ENCODE assay signal across 8 mouse cellular contexts in genomic region chr4:138311595-138311994, GRCm38 (mm10). TPM values are rescaled to one million over a fixed set of nuclear protein-coding genes. Genes with fewer than 3 reads are reported as not detected.
A peak's percentile ranks its signal among the peaks of the same experiment; 100 is the strongest.
DNase-seq lines count a peak whose midpoint lies in the region; ATAC-seq and TF ChIP-seq lines count a peak whose summit lies in the region.

No protein-coding gene starts in this region.

- 60% methylated on average over 8 of the region's 8 CpGs for WGBS in forebrain, embryonic 16.5 days
- WGBS in kidney, embryonic 15.5 days: 62% methylated on average over 8 of the region's 8 CpGs

- H3K4me2 ChIP-seq in forebrain, embryonic 16.5 days (ENCODE audit: low read length): no peak overlapping the region
- H3K4me2 ChIP-seq in kidney, embryonic 15.5 days: no peak overlapping the region

- TF ChIP-seq CTCF in testis, adult 2 months (IDR thresholded peaks at IDR 0.05; ENCODE audit: control insufficient read depth, insufficient read depth, insufficient replicate concordance, low read depth, low read length): peak; percentile 69; the same call in 1 of the 2 replicates

- DNase-seq in testis, postnatal 14 days (ENCODE audit: low spot score): no peak
- DNase-seq in lung, postnatal 14 days: peak; percentile 64
- peak; percentile 74 for DNase-seq in testis, postnatal 10 days (ENCODE audit: low spot score)

- H3K4me3 ChIP-seq in testis, adult 2 months (ENCODE audit: control insufficient read depth, low read depth, low read length): no peak overlapping the region
- H3K4me3 ChIP-seq in forebrain, embryonic 16.5 days (replicated peaks; ENCODE audit: low read length): no peak overlapping the region
- no peak overlapping the region for H3K4me3 ChIP-seq in kidney, embryonic 15.5 days (replicated peaks)

- H3K4me1 ChIP-seq in testis, adult 2 months (ENCODE audit: control insufficient read depth, insufficient read depth, low read length): no peaks in the 10 kb centered on the region
- H3K4me1 ChIP-seq in forebrain, embryonic 16.5 days (replicated peaks; ENCODE audit: control insufficient read depth, insufficient read depth, low read length): peaks cover 12% of the 10 kb centered on the region
- H3K4me1 ChIP-seq in kidney, embryonic 15.5 days: peaks cover 8% of the 10 kb centered on the region; the same call in 1 of the 2 replicates

- H3K27ac ChIP-seq in testis, adult 2 months (ENCODE audit: control insufficient read depth, insufficient read depth, low read depth, low read length): no peak overlapping the region
- H3K27ac ChIP-seq in forebrain, embryonic 16.5 days (ENCODE audit: low read length): no peak overlapping the region
- H3K27ac ChIP-seq in kidney, embryonic 15.5 days: no peak overlapping the region

- H3K9ac ChIP-seq in forebrain, embryonic 16.5 days (replicated peaks; ENCODE audit: low read depth, low read length): no peak overlapping the region
- H3K9ac ChIP-seq in kidney, embryonic 15.5 days: no peak overlapping the region

- ATAC-seq in cerebellum, adult (ENCODE audit: insufficient number of reproducible peaks, low FRiP score, low TSS enrichment): peak; percentile 39
- ATAC-seq in forebrain, embryonic 16.5 days: 0 out of 2 replicates have a peak, but pooled peaks have one; percentile 32
- ATAC-seq in kidney, embryonic 15.5 days (replicated peaks; ENCODE audit: low FRiP score): peak; percentile 44; the same call in 1 of the 2 replicates
- ATAC-seq in granulocyte monocyte progenitor cell, adult 5-6 weeks (replicated peaks; ENCODE audit: poor library complexity, severe bottlenecking): no peak

- no peak for TF ChIP-seq POLR2A in testis, adult 2 months (IDR thresholded peaks at IDR 0.05; ENCODE audit: control insufficient read depth, low read depth, low read length)

- H3K36me3 ChIP-seq in testis, adult 2 months (ENCODE audit: control insufficient read depth, insufficient read depth, low read length): peaks cover 2% of the 10 kb centered on the region
- H3K36me3 ChIP-seq in forebrain, embryonic 16.5 days (ENCODE audit: control insufficient read depth, insufficient read depth): peaks cover 33% of the 10 kb centered on the region
- peaks cover 91% of the 10 kb centered on the region for H3K36me3 ChIP-seq in kidney, embryonic 15.5 days

- no peaks in the 10 kb centered on the region for H3K27me3 ChIP-seq in testis, adult 2 months (ENCODE audit: control insufficient read depth, insufficient read depth, low read length)
- no peaks in the 10 kb centered on the region for H3K27me3 ChIP-seq in forebrain, embryonic 16.5 days (replicated peaks; ENCODE audit: control insufficient read depth, insufficient read depth, low read length)
- H3K27me3 ChIP-seq in kidney, embryonic 15.5 days: no peaks in the 10 kb centered on the region

- no peaks in the 10 kb centered on the region for H3K9me3 ChIP-seq in forebrain, embryonic 16.5 days (ENCODE audit: control insufficient read depth, low read length)
- H3K9me3 ChIP-seq in kidney, embryonic 15.5 days (replicated peaks): no peaks in the 10 kb centered on the region

RNA-seq across cellular contexts. Expression of gene Ddost, which starts 7.1 kb away (rescaled TPM):
- polyA plus RNA-seq in testis, adult 2 months (2012; rRNA removed): 156 and 177 TPM in 2 replicates
- 184 and 190 TPM in 2 replicates for polyA plus RNA-seq in forebrain, embryonic 16.5 days (2015; fragmentation: Nextera tagmentation; extraction: Ambion mirVana)
- 365 and 386 TPM in 2 replicates for polyA plus RNA-seq in kidney, embryonic 15.5 days (2015; fragmentation: Nextera tagmentation; extraction: Ambion mirVana)
- total RNA-seq in granulocyte monocyte progenitor cell, adult 5-6 weeks (2014; fragmentation: Nextera tagmentation): 318 and 319 TPM in 2 replicates
- 238 and 289 TPM in 2 replicates for total RNA-seq in granulocyte monocyte progenitor cell, adult 5-6 weeks (2017)

RNA-seq across cellular contexts. Expression of gene Pink1, which starts 14.5 kb away (rescaled TPM):
- polyA plus RNA-seq in testis, adult 2 months (2012; rRNA removed): 134 and 160 TPM in 2 replicates
- polyA plus RNA-seq in forebrain, embryonic 16.5 days (2015; fragmentation: Nextera tagmentation; extraction: Ambion mirVana): 91.0 and 92.8 TPM in 2 replicates
- polyA plus RNA-seq in kidney, embryonic 15.5 days (2015; fragmentation: Nextera tagmentation; extraction: Ambion mirVana): 47.5 and 50.3 TPM in 2 replicates
- 30.2 and 30.9 TPM in 2 replicates for total RNA-seq in granulocyte monocyte progenitor cell, adult 5-6 weeks (2014; fragmentation: Nextera tagmentation)
- total RNA-seq in granulocyte monocyte progenitor cell, adult 5-6 weeks (2017): 29.9 and 40.8 TPM in 2 replicates

RNA-seq across cellular contexts. Expression of gene Cda, which starts 56.2 kb away (rescaled TPM):
- 0.13 and 0.61 TPM in 2 replicates for polyA plus RNA-seq in testis, adult 2 months (2012; rRNA removed)
- 1.0 and 1.1 TPM in 2 replicates for polyA plus RNA-seq in forebrain, embryonic 16.5 days (2015; fragmentation: Nextera tagmentation; extraction: Ambion mirVana)
- 21.3 and 22.0 TPM in 2 replicates for polyA plus RNA-seq in kidney, embryonic 15.5 days (2015; fragmentation: Nextera tagmentation; extraction: Ambion mirVana)
- total RNA-seq in granulocyte monocyte progenitor cell, adult 5-6 weeks (2014; fragmentation: Nextera tagmentation): not detected in 2 replicates
- total RNA-seq in granulocyte monocyte progenitor cell, adult 5-6 weeks (2017): not detected in 2 replicates

Comparison
In these comparisons a context has a peak if more than half of its experiments do, and no peak if none do; other contexts are left out.
1. RNA of gene Cda, which starts 56.2 kb away (polyA plus RNA-seq): 21.3 to 22.0 TPM in kidney, embryonic 15.5 days; 1.0 to 1.1 TPM in forebrain, embryonic 16.5 days and 0.13 to 0.61 TPM in testis, adult 2 months; every median in the first group is over 10 times any median in the second.